Mouse (Mus musculus): ENCODE data around the gene Ppm1m.

Gene Ppm1m

DNA sequence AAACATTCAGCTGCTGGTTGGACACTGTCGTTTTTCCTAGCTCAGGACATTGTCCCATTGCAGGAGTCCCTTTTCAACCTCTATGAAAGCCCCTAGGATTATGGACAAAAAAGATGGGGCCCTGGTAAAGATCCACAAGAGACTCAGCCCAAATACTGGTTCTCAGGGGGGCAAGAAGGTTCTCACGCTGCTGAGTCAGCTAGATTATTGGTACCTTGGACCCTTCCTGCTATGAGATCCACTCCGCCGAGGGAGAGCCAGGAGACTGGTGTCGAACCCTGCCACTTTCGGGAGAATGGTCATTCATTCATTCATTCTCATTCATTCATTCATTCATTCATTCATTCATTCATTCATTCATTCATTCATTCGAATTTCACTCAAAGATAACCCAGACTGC is 17.4 kb upstream of the Ppm1m start:
- DNase-seq = no peak

DNA sequence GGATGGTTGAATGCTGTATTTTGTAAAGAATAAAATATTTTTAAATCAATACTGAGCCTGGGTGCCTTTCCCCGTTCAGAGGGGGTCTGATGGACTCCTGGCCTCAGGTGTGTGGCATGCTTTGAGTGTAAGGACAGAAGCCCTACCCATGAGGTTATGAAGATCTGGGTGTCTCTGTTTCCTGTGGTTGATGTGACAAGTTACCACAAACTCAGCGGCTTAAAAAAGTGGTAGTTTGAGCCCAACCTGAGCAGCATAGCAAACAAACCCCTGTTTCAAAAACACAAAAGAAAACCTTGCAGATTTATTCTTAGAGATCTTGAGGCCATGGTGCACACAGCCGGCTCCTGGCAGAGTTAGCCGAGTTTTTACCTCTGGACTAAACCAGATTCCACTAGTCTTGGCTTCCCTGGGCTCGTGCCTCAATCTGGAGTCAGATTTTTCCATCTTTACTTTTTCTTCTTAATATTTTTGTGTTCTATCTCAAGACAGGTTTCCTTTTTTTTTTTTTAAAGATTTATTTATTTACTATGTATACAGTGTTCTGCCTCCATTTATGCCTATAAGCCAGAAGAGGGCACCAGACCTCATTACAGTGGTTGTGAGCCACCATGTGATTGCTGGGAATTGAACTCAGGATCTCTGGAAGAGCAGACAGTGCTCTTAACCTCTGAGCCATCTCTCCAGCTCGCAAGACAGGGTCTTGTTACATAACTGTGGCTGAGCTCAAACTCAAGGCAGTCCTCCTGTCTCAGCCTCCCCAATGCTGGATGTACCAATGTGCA is 16.0 kb upstream of the Ppm1m start:
- DNase-seq = no peak

DNA sequence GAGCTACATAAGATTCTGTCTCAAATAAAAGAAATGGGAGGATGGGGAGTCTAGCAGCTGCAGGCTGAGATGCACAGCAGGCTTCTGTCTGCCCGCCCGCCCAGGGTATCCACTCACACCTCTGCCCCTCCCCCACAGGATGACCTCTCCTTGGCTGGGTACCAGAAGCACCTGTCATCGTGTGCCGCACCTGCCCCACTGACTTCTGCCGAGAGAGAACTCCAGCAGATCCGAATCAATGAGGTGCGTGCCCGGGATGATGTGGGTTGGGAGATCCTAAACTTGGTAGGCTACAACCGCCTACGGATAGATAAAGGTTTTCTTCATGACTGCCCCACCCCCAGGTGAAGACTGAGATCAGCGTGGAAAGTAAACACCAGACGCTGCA is 13.0 kb upstream of the Ppm1m start:
- no peak for DNase-seq

DNA sequence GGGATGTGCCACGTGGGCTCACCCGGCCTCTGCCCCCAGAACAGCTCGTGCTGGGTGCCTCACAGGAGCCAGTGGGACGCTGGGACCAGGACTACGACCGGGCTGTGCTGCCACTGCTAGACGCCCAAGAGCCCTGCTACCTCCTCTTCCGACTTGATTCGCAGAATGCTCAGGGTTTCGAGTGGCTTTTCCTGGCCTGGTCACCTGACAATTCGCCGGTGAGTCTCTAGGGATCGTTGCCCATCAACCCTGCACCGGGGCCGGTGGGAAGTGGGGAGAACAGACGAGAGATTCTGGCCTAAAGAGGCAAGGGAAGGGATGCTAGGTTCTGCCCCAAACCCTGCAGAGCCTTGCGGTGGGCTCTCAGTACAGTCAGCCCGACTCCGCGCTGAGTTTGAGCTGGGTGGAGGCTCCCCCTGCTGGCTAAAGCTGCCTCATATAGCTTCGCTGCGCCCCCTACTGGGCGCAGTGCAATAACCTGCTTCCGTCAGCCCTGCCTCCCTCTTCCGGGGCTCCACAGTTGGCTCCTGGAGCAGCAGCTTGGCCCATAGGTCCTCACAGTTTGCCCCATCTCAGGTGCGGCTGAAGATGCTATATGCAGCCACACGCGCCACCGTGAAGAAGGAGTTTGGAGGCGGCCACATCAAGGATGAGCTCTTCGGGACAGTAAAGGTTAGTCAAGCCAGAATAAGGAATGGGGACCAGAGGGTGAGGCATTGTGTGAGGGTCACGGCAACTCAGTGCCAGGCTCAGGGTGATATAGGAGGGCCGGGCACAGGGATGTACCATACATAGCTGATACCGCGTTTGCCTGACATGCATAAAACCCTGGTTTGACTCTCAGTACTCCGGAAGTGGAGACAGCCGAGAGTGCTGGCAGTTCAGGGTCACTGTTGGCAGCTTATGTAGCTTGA is 12.4 kb upstream of the Ppm1m start:
- DNase-seq = peak; percentile 90

DNA sequence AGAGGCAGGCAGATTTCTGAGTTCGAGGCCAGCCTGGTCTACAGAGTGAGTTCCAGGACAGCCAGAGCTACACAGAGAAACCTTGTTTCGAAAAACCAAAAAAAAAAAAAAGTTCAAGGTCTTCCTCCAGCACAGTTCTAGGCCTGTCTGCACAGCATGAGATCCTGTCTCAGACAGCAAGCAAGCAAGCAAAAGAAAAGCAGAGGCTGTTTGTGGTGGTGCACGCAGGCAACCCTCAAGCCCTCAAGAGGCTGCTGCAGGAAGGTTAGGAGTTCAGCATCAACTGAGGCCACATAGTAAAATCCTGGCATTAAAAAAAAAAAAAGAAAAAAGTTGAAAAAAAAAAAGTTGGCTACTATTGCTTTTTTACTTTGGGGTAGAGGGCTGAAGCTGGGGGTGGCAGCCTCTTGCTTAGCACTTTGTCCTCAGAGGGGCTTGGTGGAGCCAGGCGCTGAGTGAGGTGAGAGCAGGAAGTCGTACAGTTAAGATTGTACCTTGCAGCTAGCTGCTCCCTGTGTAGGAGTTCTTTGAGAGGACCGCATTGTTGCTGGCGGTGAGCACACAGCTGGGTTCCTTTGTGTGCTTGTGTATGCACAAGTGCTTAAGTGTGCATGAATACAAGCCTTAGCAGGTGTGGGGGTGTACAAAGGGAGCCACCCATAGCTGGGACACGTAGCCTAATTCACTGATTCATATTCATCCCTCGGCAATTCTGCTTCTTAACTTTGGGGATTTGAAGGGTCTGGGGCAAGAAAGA is 11.5 kb upstream of the Ppm1m start:
- DNase-seq = peak; percentile 73

DNA sequence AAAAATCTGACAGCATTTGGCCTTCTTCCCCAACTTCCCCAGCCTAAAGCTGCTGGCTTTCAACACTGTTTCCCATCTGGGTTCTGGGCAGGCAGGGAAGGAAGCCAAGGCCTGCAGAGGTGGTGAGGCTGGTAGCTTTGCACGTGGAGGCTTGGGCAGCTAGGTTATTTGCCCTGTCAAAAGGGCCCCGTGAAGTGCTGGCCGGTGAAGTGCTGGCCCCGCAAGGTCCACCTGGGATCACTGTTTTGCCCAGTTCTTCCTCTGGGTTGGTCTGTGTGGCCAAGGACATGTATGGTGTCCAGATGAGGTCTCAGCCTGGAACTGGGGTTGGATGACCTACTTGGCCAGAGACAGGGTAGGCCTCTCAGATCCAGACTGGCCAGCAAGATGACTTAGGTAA is 10.4 kb upstream of the Ppm1m start:
- DNase-seq = no peak

DNA sequence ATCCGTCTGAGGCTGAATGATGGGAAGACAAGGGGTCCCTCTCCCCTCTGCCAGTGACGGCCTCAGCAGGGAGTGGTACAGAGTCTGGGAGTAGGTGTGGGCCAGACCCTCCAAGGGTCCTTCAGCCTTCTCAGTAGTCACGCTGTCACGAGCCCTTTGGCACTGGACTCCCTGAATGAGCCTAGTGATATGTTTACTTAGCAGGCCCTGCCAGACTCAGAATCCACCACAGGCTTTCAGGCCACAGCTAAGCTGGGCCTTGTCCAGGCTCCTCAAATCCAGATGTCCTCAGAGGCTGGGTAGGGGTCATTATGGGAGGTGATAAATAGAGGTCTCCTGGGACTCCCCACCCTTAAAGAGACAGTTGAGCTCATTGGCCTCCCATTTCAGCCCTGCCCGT is 8.6 kb upstream of the Ppm1m start:
- DNase-seq = no peak

DNA sequence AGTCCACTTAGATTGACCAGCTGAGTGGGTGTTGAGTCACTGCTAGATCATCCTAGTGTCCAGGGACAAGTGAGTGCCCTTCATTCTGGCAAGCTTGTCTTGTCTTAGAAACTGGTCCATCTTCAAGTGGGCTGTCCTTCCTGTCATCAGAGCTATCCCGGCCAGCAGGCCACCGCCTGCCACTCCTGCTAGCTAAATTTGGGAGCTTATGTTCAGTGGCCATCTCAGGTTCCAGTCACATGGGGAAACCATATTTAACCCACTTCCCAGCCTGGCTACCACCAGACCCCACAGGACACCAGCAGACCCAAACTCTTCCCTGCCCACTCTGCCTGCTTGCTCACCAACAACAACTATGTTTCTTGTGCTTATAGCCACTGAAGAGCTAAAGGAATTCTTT is 7.0 kb upstream of the Ppm1m start:
- DNase-seq = no peak

DNA sequence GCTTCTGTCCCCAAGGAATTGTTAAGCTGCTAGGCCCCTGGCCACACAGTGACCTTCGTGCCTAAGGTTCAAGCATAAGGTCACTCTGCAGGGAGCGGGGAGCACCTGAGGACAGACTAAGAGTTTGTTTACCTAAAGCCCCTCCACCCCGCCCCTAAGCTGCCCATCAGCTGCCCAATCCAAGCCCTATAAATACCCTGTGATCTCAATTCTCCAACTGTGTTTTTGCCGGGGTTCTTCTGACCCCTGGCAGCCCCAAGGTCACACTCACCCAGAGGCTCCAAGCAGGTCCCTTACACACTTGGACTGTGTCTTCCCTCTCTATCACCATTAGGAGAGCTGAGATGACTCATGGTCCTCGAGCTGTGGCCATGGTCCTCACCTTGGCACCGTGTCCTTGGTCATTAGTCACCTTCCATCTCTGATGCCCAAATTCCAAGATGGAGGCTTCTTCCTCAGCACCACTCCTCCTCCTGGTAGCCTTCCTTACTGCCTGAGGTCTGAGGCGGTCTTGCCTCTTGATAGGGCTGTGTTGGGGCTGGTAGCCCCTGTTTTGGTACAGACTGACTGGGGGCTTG is 6.3 kb upstream of the Ppm1m start:
- no peak for DNase-seq

DNA sequence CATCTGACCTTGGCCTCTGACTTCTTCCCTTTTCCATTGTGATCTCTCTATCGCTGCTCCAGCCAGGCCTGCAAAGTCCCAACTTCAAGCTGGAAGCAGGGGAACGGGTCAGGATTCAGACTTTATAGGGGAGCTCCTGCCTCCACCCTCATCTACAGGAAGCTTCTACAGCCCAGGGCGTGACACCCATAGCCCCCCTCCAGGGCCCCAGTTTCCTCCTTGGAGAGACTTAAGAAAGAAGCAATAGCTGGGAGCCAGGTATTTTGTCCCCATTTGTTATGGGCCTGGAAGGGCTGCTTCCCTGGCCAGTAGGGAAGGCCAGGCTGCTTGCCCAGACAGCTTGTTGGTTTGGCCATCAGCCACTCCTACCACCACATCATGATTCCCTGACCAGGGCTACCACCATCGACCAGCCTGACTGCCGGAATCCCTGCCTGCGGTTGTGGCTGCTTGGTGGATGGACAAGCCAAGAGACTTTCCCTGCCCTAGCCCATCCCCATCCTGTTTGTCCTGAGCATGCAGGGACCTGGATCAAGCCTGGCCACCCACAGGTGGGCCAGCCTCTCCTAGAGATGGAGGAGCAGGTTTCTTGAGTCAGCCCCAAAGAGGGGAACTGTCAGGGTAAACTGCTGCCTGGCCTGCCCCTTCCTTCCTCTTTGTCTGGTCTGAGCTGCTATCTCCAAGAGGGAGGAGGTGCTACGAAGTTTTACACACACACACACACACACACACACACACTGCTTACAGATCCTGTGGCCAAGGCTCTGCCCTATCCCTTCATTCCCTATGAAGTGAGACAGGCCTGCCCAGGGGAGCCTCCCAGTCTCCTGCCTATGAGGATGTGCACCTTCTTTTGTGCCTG is 4.7 kb upstream of the Ppm1m start:
- peak; percentile 57 for DNase-seq

DNA sequence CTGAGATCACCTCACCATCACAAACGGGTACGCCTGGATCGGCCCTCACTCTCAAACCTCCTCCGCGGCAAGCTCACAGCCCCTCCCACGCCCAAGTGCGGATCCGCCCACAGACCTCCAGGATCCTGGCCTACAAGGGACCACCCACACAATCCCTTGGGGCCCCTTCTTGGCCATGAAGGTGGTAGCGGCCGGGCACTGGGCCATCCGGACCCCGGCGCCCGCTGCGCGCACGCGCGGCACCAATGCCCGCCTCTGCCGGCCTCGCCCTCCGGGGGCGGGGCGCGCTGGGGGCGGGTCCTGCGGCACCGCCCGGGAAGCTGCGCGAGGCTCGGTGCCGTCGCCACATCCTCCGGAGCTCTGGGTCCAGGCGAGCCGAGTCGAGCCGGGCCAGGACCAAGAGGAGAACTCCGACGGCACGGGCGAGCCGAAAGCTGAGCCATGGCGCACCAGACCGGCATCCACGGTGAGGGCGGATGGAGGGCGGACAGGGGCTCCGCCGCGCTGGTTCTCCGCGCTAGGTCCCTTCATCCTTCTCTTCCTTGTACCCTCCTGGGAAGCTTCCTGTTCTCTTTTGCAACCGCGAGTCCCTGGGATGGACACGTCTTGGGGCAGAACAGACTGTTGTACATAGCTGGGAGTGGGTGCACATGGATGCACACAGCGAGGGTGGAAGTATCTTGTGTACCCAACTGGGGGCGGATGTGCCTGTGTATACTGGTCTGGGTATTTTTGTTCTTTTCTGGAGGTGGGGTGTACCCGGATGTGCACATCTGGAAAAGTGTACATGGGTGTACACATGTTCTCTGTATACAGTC is 3.5 kb upstream of the Ppm1m start, which contains the start of gene Twf2:
Twf2 (plus strand) TSS at position 290 of the 818 bp plus-strand sequence.
- DNase-seq = peak; percentile 89

DNA sequence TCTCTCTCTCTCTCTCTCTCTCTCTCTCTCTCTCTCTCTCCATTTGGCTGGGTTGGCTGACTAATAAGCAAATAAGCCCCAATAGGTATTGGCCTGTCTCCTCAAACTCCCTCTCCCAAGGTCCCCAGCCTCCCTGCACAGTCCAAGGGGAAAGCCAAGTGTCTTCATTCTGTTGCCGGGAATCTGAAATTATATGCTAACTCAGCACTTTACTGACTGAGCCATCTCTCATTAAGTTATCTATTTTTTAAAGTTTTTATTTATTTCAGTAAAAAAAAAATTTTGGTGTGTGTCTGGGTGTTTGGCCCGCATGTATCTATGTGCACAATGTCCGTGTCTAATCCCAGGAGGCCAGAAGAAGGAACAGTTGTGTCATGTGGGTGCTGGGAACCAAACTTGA is 2.3 kb upstream of the Ppm1m start:
- DNase-seq = no peak

DNA sequence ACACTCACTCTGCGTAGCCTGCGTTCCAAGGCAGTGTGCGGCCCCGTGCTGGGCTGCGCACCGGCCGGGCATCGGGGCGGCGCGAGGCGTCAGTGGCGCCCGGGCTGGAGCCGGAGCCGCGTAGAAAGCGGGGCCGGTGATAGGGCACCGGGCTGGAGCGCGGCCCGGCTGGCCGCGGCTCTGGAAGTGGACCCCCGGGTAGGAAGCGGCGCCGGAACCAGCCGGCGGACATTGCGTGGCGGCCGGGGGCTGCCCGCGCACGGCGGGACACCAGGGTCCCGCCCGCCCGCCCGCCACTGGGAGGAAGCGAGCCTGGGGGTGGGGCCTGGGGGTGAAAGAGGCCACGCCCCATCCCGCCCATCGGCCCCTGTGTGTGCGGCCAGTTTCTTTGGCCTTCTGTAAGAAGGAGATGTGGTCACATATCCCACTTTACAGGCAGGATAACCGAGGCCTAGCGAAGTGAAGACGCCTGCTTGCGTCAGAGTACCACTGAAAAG is 536 bp downstream of the Ppm1m start:
- DNase-seq = peak; percentile 73

DNA sequence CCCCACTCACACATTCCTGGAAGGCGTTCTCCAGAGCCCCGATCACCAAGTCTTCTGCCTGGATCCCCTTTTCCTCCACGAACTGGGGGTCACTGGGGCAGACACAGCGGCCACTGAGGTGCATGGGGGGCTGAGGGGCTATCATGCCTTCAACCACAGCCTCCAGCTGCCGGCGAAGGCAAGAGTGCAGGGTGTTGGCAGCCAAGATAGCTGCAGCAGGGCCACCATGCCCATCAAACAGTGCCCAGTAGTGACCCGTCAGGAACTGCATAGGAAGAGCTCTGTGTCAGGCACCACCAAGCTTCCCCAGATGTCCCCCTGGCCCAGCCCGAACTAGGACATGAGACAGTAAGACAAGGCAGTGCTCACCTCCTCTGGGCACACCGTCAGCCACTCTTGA is 1.8 kb downstream of the Ppm1m start:
- no peak for DNase-seq

DNA sequence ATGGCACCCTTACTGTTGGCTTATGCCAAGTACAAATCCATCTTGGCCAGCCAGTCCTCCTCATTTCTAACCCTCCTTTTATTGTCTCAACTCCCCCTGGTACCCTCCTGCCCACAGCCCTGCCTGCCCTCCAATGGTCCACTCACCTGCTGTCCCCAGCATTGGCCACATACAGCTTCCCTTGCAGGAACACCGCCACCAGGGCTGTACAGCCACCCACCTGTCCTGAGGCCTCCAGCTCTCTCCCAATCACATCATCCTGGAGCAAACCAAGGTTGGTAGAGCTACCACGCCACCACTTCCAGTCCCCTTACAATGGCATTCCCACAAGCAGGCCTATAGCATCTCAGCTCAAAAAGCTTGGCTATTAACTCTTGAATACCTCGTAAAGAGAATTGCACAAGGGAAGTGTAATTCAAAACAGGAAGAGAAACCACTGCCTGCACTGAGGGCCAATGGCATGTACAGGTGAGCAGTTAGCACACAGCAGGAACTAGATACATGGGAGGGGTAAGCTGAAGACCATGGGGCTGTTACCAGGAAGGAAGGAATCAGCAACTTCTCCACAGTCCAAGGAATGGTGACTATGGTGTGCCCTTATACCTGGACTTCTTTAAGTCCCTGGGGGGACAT is 2.3 kb downstream of the Ppm1m start:
- no peak for DNase-seq

DNA sequence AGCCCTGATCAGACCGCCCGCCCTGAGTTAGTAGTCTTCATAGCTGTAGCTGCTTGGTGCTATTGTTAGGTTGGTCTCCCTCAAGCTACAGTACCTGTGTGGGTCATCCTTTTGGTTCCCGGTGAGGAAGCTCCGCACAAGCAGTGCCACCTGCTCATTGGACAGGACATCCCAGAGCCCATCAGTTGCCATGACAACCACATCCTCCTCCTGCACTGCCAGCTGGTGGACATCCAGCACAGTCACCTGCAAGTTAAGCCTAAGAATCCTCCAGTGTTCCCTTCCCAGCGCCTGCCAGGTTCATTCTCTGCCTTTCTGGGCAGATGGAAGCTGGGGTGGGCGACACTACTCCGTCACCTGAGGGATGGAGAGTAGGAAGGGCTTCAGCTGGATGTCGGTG is 3.9 kb downstream of the Ppm1m start:
- DNase-seq = no peak

DNA sequence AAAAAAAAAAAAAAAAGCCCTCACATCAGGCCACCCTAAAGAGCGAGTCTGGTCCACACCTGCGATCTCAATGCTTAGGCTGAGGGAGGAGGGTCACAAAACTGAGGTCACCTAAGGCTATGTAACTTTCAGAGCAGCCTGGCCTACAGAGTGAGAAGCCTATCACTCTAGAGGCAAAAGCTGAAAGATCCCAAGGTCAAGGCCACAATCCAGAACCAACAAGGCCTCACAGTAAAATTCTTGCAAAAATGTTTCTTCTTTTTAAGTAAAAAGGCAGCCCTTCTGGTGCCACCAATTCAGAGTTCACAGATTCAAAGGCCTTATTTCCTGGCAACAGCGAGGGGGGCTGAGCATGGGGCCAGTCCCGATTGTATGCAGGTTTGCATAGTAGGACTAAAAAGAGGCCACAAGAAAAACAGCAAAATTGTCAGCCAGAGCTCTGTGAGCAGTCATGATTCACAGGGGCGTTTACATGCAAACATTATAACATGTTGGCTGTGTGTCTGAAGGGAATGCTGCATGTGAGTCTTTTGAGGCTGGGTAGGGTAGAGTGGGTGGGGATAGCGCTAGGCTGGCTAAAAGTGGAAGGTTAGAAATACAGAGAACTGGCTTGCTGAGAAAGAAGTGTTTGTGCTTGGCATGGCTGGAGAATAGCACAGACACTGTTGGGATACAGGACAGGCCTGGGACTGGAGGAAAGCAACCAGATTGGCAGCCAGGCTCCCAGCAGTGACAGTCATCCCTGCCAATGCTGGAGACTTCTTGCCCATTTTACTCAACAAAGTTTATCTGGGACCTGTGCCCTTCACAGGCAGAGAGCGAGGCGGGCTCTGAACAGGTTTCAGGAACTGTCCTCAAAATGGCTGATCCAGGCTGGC is 5.4 kb downstream of the Ppm1m start:
- no peak for DNase-seq

DNA sequence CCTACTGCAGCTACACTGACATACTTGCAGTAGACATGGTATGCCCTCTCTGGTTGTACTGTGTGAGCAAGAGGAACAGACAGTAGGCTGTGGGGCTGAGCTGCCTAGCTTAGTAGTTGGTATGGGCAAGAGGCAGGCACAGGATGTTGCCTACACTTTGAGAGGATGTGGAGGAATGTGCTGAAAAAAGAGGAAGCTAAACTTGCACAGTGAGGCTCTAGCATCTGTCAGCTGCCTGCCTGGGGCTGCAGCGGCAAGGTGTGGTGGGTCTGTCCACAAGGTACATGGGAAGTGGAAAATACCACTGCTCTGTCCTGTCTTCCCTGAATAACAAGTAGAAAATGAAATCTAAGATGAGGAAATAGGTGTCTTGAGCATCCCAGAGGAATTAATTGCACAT is 6.5 kb downstream of the Ppm1m start:
- no peak for DNase-seq

DNA sequence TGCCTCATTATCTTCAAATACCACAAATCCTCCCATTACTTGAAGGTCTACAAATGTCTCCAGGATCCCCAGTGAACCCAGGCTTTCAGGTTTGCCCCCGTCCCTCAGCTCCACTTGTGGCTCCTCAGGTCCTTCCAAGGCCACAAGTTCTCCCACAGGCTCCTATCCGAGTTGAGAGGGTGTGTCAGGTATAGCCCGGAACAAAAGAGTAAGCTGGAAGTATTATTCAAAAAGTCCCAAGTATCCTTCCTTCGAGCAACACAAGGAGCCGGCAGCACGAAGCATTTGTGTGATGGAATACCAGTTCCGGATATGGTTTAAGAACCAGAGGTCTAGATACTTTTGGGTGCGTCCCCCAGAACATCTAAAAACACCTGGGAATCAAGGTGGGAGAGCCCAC is 7.5 kb downstream of the Ppm1m start:
- DNase-seq = no peak

All from thymus, postnatal 14 days (tissue).